8 mouse cellular contexts compared by ENCODE assay signal in genomic region chr9:70655764-70656129, GRCm38 (mm10). TPM values are rescaled to one million over a fixed set of nuclear protein-coding genes. Genes with fewer than 3 reads are reported as not detected.
DNase-seq lines count a peak whose midpoint lies in the region; ATAC-seq and TF ChIP-seq lines count a peak whose summit lies in the region.

No protein-coding gene starts in this region.

- no peaks in the 10 kb centered on the region for H3K36me3 ChIP-seq in heart, embryonic 13.5 days
- no peaks in the 10 kb centered on the region for H3K36me3 ChIP-seq in ES-Bruce4 (ENCODE audit: control insufficient read depth, insufficient read depth, low read length, poor library complexity, severe bottlenecking)
- no peaks in the 10 kb centered on the region for H3K36me3 ChIP-seq in forebrain, embryonic 16.5 days (ENCODE audit: control insufficient read depth, insufficient read depth)
- H3K36me3 ChIP-seq in liver, embryonic 15.5 days (replicated peaks): peaks cover 31% of the 10 kb centered on the region

- intact Hi-C loops in heart, postnatal 25 days (cut with DNase I): loop anchor here (2.0 to 5.0 kb wide), 2 partner anchors 23 to 192 kb away; partner anchors contain the start of gene Adam10

- peak overlapping the region; percentile 96; the same call in 1 of the 2 replicates for H3K27ac ChIP-seq in heart, embryonic 13.5 days (replicated peaks)
- no peak overlapping the region for H3K27ac ChIP-seq in ES-Bruce4 (ENCODE audit: insufficient read depth, low read length)
- no peak overlapping the region for H3K27ac ChIP-seq in forebrain, embryonic 16.5 days (ENCODE audit: low read length)
- peak overlapping the region; percentile 98 for H3K27ac ChIP-seq in liver, embryonic 15.5 days (replicated peaks)

- DNase-seq in heart, postnatal 25 days (ENCODE audit: low spot score): no peak
- DNase-seq in frontal cortex, postnatal 25 days (ENCODE audit: low spot score in 2 of 2): no peak
- DNase-seq in spleen, adult 18-20 months: no peak
- no peak for DNase-seq in ovary, postnatal 36 days (ENCODE audit: low spot score)

- no peaks in the 10 kb centered on the region for H3K27me3 ChIP-seq in heart, embryonic 13.5 days (replicated peaks)
- H3K27me3 ChIP-seq in ES-Bruce4 (ENCODE audit: control insufficient read depth, insufficient read depth, low read length, poor library complexity, severe bottlenecking): no peaks in the 10 kb centered on the region
- no peaks in the 10 kb centered on the region for H3K27me3 ChIP-seq in forebrain, embryonic 16.5 days (replicated peaks; ENCODE audit: control insufficient read depth, insufficient read depth, low read length)
- no peaks in the 10 kb centered on the region for H3K27me3 ChIP-seq in liver, embryonic 15.5 days

- H3K4me2 ChIP-seq in heart, embryonic 13.5 days: peak overlapping the region; percentile 88
- peak overlapping the region; percentile 61 for H3K4me2 ChIP-seq in forebrain, embryonic 16.5 days (ENCODE audit: low read length)
- H3K4me2 ChIP-seq in liver, embryonic 15.5 days: peak overlapping the region; percentile 76

- peak overlapping the region; percentile 93 for H3K9ac ChIP-seq in heart, embryonic 13.5 days
- peak overlapping the region; percentile 62; the same call in 1 of the 2 replicates for H3K9ac ChIP-seq in ES-Bruce4 (ENCODE audit: low read depth, poor library complexity, severe bottlenecking)
- H3K9ac ChIP-seq in forebrain, embryonic 16.5 days (replicated peaks; ENCODE audit: low read depth, low read length): no peak overlapping the region
- peak overlapping the region; percentile 99 for H3K9ac ChIP-seq in liver, embryonic 15.5 days

- TF ChIP-seq CTCF in ES-Bruce4 (IDR thresholded peaks at IDR 0.05; ENCODE audit: low read depth, low read length): no peak

- ATAC-seq in heart, embryonic 13.5 days (ENCODE audit: extremely low read depth, insufficient number of reproducible peaks, low FRiP score, low TSS enrichment): no peak
- ATAC-seq in forebrain, embryonic 16.5 days: no peak
- ATAC-seq in liver, embryonic 15.5 days (ENCODE audit: insufficient read depth): no peak

- H3K9me3 ChIP-seq in heart, embryonic 13.5 days: no peaks in the 10 kb centered on the region
- no peaks in the 10 kb centered on the region for H3K9me3 ChIP-seq in ES-Bruce4 (replicated peaks; ENCODE audit: control insufficient read depth, insufficient read depth, low read length, poor library complexity, severe bottlenecking)
- H3K9me3 ChIP-seq in forebrain, embryonic 16.5 days (ENCODE audit: control insufficient read depth, low read length): no peaks in the 10 kb centered on the region
- no peaks in the 10 kb centered on the region for H3K9me3 ChIP-seq in liver, embryonic 15.5 days (replicated peaks)

- H3K4me3 ChIP-seq in heart, embryonic 13.5 days: peak overlapping the region; percentile 97
- H3K4me3 ChIP-seq in ES-Bruce4 (ENCODE audit: low read depth, low read length): no peak overlapping the region; the same call in 1 of the 2 replicates
- peak overlapping the region; percentile 71 for H3K4me3 ChIP-seq in forebrain, embryonic 16.5 days (replicated peaks; ENCODE audit: low read length)
- H3K4me3 ChIP-seq in liver, embryonic 15.5 days (replicated peaks): peak overlapping the region; percentile 95

- no peak for TF ChIP-seq POLR2A in ES-Bruce4 (IDR thresholded peaks at IDR 0.05; ENCODE audit: insufficient read depth, low read length)

- WGBS in heart, embryonic 13.5 days: 26% methylated on average over 2 of the region's 2 CpGs
- WGBS in forebrain, embryonic 16.5 days: 35% methylated on average over 2 of the region's 2 CpGs
- 29% methylated on average over 2 of the region's 2 CpGs for WGBS in liver, embryonic 15.5 days (ENCODE audit: insufficient replicate concordance)

- H3K4me1 ChIP-seq in heart, embryonic 13.5 days: peaks cover 35% of the 10 kb centered on the region
- H3K4me1 ChIP-seq in ES-Bruce4 (ENCODE audit: control insufficient read depth, insufficient read depth, low read length): no peaks in the 10 kb centered on the region
- peaks cover 30% of the 10 kb centered on the region for H3K4me1 ChIP-seq in forebrain, embryonic 16.5 days (replicated peaks; ENCODE audit: control insufficient read depth, insufficient read depth, low read length)
- peaks cover 51% of the 10 kb centered on the region for H3K4me1 ChIP-seq in liver, embryonic 15.5 days (replicated peaks)

- no peak for TF ChIP-seq EP300 in ES-Bruce4 (IDR thresholded peaks at IDR 0.05; ENCODE audit: insufficient read depth, low read depth, low read length)

RNA-seq across cellular contexts. Expression of gene Gm10642, which starts 0.3 kb away (rescaled TPM):
- 0.15 and 0.31 TPM in 2 replicates for polyA plus RNA-seq in heart, embryonic 13.5 days (2015; fragmentation: Nextera tagmentation; extraction: Ambion mirVana)
- total RNA-seq in heart, postnatal 25 days (2021): under 1 TPM; 0.36 to 0.42 TPM
- not detected in 2 replicates for polyA plus RNA-seq in ES-Bruce4 (2011; ENCODE audit: insufficient read depth, insufficient read length, low read depth, missing spikeins)
- polyA plus RNA-seq in forebrain, embryonic 16.5 days (2015; fragmentation: Nextera tagmentation; extraction: Ambion mirVana): 0.17 and 0.37 TPM in 2 replicates
- polyA plus RNA-seq in liver, embryonic 15.5 days (2015; fragmentation: Nextera tagmentation; extraction: Ambion mirVana): 1.4 TPM in 2 replicates

RNA-seq across cellular contexts. Expression of gene Mindy2, which starts 1.2 kb away (rescaled TPM):
- polyA plus RNA-seq in heart, embryonic 13.5 days (2015; fragmentation: Nextera tagmentation; extraction: Ambion mirVana): 9.7 and 9.9 TPM in 2 replicates
- total RNA-seq in heart, postnatal 25 days (2021): 10 to 100 TPM; 32.2 to 38.6 TPM
- polyA plus RNA-seq in ES-Bruce4 (2011; ENCODE audit: insufficient read depth, insufficient read length, low read depth, missing spikeins): 3.5 and 4.0 TPM in 2 replicates
- polyA plus RNA-seq in forebrain, embryonic 16.5 days (2015; fragmentation: Nextera tagmentation; extraction: Ambion mirVana): 13.6 and 14.7 TPM in 2 replicates
- 18.5 and 20.1 TPM in 2 replicates for polyA plus RNA-seq in liver, embryonic 15.5 days (2015; fragmentation: Nextera tagmentation; extraction: Ambion mirVana)

RNA-seq across cellular contexts. Expression of gene Adam10, which starts 23.1 kb away (rescaled TPM):
- 64.0 and 70.4 TPM in 2 replicates for polyA plus RNA-seq in heart, embryonic 13.5 days (2015; fragmentation: Nextera tagmentation; extraction: Ambion mirVana)
- total RNA-seq in heart, postnatal 25 days (2021): 10 to 100 TPM; 37.0 to 44.5 TPM
- polyA plus RNA-seq in ES-Bruce4 (2011; ENCODE audit: insufficient read depth, insufficient read length, low read depth, missing spikeins): 31.4 and 34.8 TPM in 2 replicates
- polyA plus RNA-seq in forebrain, embryonic 16.5 days (2015; fragmentation: Nextera tagmentation; extraction: Ambion mirVana): 60.0 and 71.9 TPM in 2 replicates
- 71.4 and 71.9 TPM in 2 replicates for polyA plus RNA-seq in liver, embryonic 15.5 days (2015; fragmentation: Nextera tagmentation; extraction: Ambion mirVana)

Comparison
In these comparisons a context has a peak if more than half of its experiments do, and no peak if none do; other contexts are left out.
1. H3K27ac ChIP-seq: peak in heart, embryonic 13.5 days (single experiment) and liver, embryonic 15.5 days (single experiment); none in ES-Bruce4 (single experiment) and forebrain, embryonic 16.5 days (single experiment).
2. Peak in every context shown above with its lines, with median percentiles within 50 percentile points of each other: H3K4me2 ChIP-seq.